Mouse (Mus musculus): ENCODE results near the gene Hmgb1. TPM values are rescaled to one million over a fixed set of nuclear protein-coding genes. Genes with fewer than 3 reads are reported as not detected.

Hmgb1 gene
- polyA plus RNA-seq, 1 experiment from 2014 or later = 2,008 TPM

DNA sequence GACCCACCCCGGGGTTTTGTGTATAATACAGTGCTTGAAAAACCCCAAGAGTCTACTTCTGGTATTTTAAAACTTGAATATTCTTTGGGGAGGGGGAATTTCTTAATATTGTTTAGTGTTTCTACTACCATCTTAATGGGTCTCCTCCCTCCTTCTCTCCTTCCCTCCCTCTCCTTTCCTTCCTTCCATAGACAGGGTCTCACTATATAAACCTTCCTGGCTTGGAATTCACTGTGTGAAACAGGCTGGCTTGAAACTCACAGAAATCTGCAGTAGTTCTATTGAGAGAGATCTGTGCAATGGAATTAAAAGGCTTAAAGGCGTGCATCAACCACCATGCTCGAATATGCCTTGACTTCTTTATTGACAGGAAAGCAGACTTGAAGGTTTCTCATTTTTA lies 1.5 kb upstream of the Hmgb1 start:
- peak overlapping the region; percentile 80 for H3K9ac ChIP-seq
- peak overlapping the region; percentile 86 for H3K4me2 ChIP-seq
- H3K27me3 ChIP-seq (ENCODE audit: insufficient read depth, low read length) = no peaks in the 10 kb centered on the region
- H3K9me3 ChIP-seq (ENCODE audit: low read depth, low read length) = no peaks in the 10 kb centered on the region
- no peak for ATAC-seq (ENCODE audit: insufficient read depth)
- peak overlapping the region; percentile 78 for H3K4me3 ChIP-seq (ENCODE audit: low read depth, low read length)
- DNase-seq = no peak
- H3K4me1 ChIP-seq (ENCODE audit: insufficient read depth) = peaks cover 5% of the 10 kb centered on the region; the same call in 1 of the 2 replicates
- no peak for TF ChIP-seq CTCF (IDR thresholded peaks at IDR 0.05; ENCODE audit: low read depth)
- WGBS = 61% methylated on average over 3 of the region's 3 CpGs
- no peak overlapping the region for H3K27ac ChIP-seq (ENCODE audit: low read depth)
- peaks cover 24% of the 10 kb centered on the region for H3K36me3 ChIP-seq (ENCODE audit: insufficient read depth)

DNA sequence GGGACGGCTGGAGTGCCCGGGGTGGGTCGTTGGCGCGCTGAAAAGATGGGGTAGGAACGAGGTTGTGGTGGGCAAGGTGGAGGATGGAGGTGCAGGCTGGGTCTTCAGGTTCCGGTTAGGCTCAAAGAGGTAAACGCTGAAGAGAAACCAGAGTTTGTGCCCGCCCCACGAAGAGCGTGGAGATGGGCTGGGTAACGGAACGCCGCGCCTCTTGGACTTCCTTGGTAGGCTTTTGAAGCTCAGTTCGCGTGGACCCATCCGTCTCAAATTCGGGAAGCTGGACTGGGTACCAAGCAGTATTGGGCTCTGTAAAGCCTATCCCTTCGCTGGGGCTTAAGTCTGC lies 526 bp upstream of the Hmgb1 start:
- H3K27me3 ChIP-seq (ENCODE audit: insufficient read depth, low read length) = no peaks in the 10 kb centered on the region
- peaks cover 14% of the 10 kb centered on the region for H3K36me3 ChIP-seq (ENCODE audit: insufficient read depth)
- under 1% methylated on average over 20 of the region's 20 CpGs for WGBS
- H3K4me3 ChIP-seq (ENCODE audit: low read depth, low read length) = peak overlapping the region; percentile 78
- H3K4me1 ChIP-seq (ENCODE audit: insufficient read depth) = peaks cover 5% of the 10 kb centered on the region; the same call in 1 of the 2 replicates
- peak overlapping the region; percentile 69 for H3K27ac ChIP-seq (ENCODE audit: low read depth)
- peak; percentile 57 for DNase-seq
- peak overlapping the region; percentile 86 for H3K4me2 ChIP-seq
- H3K9ac ChIP-seq = peak overlapping the region; percentile 80
- H3K9me3 ChIP-seq (ENCODE audit: low read depth, low read length) = no peaks in the 10 kb centered on the region
- no peak for TF ChIP-seq CTCF (IDR thresholded peaks at IDR 0.05; ENCODE audit: low read depth)
- ATAC-seq (ENCODE audit: insufficient read depth) = no peak; the same call in 1 of the 2 replicates

DNA sequence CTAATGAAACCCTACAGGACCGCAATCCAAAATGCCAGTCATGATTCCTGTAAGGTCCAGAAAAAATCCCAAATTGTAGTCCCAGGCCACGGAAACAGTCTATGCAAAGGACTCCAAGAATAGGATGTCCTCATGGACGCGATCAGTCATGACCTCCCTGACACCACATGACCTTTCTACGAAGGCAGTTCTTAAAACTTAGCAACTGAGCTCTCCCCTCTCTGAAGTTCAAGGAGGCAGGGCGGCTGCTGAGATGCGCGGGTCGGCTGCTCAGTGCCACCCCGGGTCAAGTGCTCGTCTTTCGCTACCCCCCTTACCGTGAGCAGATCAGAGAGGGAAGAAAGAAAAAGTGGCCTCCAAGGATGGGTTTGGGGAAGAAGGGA lies 577 bp downstream of the Hmgb1 start:
- no peaks in the 10 kb centered on the region for H3K27me3 ChIP-seq (ENCODE audit: insufficient read depth, low read length)
- H3K9me3 ChIP-seq (ENCODE audit: low read depth, low read length) = no peaks in the 10 kb centered on the region
- peaks cover 5% of the 10 kb centered on the region; the same call in 1 of the 2 replicates for H3K4me1 ChIP-seq (ENCODE audit: insufficient read depth)
- DNase-seq (no peak), ATAC-seq (ENCODE audit: insufficient read depth) (peak; percentile 68)
- WGBS = 0% methylated on average over 13 of the region's 13 CpGs
- no peak for TF ChIP-seq CTCF (IDR thresholded peaks at IDR 0.05; ENCODE audit: low read depth)
- peaks cover 4% of the 10 kb centered on the region; the same call in 1 of the 2 replicates for H3K36me3 ChIP-seq (ENCODE audit: insufficient read depth)
- peak overlapping the region; percentile 92 for H3K9ac ChIP-seq
- H3K4me2 ChIP-seq = peak overlapping the region; percentile 71
- H3K27ac ChIP-seq (ENCODE audit: low read depth) = peak overlapping the region; percentile 97
- H3K4me3 ChIP-seq (ENCODE audit: low read depth, low read length) = peak overlapping the region; percentile 78

DNA sequence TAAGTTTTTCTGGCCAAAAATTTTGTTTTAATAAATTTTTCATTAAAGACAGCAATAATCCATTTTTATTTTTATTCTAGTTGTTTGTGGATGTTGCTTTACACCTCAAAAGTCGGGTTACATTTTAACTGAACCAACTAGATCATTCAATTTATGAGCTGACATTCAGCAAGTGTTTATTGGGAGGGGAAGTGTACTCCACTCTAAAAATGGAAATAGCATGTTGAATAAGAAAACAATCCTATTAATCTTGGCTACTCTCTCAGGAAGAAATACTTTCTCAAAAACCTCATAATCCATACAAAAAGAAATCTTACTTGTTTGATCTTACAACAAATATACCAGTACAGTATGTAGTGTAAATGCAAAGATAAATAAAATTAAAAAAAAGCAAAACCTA lies 1.2 kb downstream of the Hmgb1 start:
- DNase-seq (no peak), ATAC-seq (ENCODE audit: insufficient read depth) (no peak)
- Histone ChIP-seq H3K9ac (peak overlapping the region; percentile 92), H3K9me3 (ENCODE audit: low read depth, low read length) (no peaks in the 10 kb centered on the region), H3K27me3 (ENCODE audit: insufficient read depth, low read length) (no peaks in the 10 kb centered on the region), H3K36me3 (ENCODE audit: insufficient read depth) (no peaks in the 10 kb centered on the region), H3K4me3 (ENCODE audit: low read depth, low read length) (peak overlapping the region; percentile 78), H3K4me2 (peak overlapping the region; percentile 71), H3K27ac (ENCODE audit: low read depth) (peak overlapping the region; percentile 97), H3K4me1 (ENCODE audit: insufficient read depth) (peaks cover 5% of the 10 kb centered on the region; the same call in 1 of the 2 replicates)
- no peak for TF ChIP-seq CTCF (IDR thresholded peaks at IDR 0.05; ENCODE audit: low read depth)
- WGBS = 19% methylated on average over 1 of the region's 1 CpGs

DNA sequence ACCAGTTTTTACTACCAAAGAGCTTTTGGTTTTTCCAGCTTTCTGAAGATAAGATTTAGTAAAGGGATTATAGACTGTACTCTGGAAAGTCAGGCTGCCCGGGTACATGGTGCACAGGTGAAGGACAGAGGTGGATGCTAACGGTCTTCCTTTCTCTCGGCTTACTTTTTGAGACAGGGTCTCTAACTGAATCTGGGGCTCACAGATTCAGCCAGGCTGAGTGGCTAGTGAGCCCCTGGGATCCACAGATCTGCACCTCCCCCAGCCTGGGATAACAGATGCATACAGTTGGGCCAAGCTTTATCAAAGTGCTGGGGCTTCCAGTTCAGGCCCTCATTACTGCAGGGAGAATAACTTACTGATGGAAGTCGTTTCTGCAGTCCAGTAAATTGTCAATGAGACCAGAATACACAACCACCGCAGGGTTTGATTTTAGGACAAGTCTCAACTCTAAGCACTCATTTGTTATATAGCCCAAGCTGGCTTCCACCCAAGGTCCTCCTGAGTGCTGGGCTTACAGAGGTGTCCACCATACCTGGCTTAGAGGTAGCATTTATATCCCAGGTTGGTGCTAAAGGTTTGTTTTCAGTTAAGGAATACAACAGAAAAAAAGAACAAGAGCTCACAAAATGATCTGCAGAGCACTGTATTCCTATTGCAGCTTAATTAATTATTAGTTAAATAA lies 2.0 kb downstream of the Hmgb1 start:
- no peaks in the 10 kb centered on the region for H3K9me3 ChIP-seq (ENCODE audit: low read depth, low read length)
- H3K9ac ChIP-seq = no peak overlapping the region
- H3K27me3 ChIP-seq (ENCODE audit: insufficient read depth, low read length) = no peaks in the 10 kb centered on the region
- no peak overlapping the region for H3K4me2 ChIP-seq
- ATAC-seq (ENCODE audit: insufficient read depth) = no peak
- no peak overlapping the region for H3K4me3 ChIP-seq (ENCODE audit: low read depth, low read length)
- WGBS = 75% methylated on average over 5 of the region's 5 CpGs
- DNase-seq = no peak
- H3K4me1 ChIP-seq (ENCODE audit: insufficient read depth) = peaks cover 5% of the 10 kb centered on the region; the same call in 1 of the 2 replicates
- TF ChIP-seq CTCF (IDR thresholded peaks at IDR 0.05; ENCODE audit: low read depth) = no peak
- no peak overlapping the region for H3K27ac ChIP-seq (ENCODE audit: low read depth)
- H3K36me3 ChIP-seq (ENCODE audit: insufficient read depth) = no peaks in the 10 kb centered on the region

DNA sequence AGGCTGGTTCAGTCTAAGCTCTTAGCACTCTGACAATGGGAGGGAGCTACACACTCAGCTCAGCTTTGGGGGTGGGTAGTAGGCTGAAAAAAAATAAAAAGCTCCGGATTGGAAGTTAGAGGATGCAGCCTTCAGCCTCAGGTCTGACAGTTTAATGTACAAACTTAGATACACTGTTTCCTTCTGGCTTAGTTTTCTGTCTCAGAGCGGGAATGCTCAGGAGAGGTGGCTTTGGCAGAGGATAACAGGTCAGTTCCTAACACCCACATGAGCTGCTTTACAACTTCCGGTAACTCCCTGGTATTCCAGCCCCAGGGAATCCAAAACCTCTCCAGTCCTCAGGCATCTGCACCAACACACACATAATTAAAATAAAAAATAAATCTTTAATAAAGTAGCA lies 4.5 kb downstream of the Hmgb1 start:
- 65% methylated on average over 3 of the region's 3 CpGs for WGBS
- Histone ChIP-seq H3K27me3 (ENCODE audit: insufficient read depth, low read length) (no peaks in the 10 kb centered on the region), H3K4me1 (ENCODE audit: insufficient read depth) (no peaks in the 10 kb centered on the region), H3K9me3 (ENCODE audit: low read depth, low read length) (no peaks in the 10 kb centered on the region), H3K27ac (ENCODE audit: low read depth) (no peak overlapping the region), H3K36me3 (ENCODE audit: insufficient read depth) (no peaks in the 10 kb centered on the region), H3K4me2 (no peak overlapping the region), H3K9ac (no peak overlapping the region), H3K4me3 (ENCODE audit: low read depth, low read length) (no peak overlapping the region)
- no peak for TF ChIP-seq CTCF (IDR thresholded peaks at IDR 0.05; ENCODE audit: low read depth)
- DNase-seq (no peak), ATAC-seq (ENCODE audit: insufficient read depth) (no peak)

DNA sequence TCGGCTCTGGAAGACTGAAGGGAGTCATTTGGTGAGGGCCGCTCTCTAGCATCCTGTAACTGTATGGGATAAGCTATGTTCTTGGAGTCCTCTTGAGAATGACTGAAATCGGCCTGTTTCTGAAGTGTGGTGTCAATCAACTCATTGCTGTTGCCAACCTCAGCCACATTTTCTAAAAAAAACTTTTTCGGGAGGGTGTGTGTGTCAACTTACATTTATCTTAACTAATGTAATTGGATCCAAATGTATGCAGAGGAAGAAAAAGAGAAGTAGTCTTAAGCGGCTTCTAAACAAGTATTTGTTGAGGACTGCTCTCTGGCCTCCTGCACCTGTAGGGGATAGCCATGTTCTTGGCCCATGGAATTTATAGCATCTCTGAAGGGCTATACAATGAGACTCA lies 6.2 kb downstream of the Hmgb1 start:
- Histone ChIP-seq H3K4me2 (no peak overlapping the region), H3K36me3 (ENCODE audit: insufficient read depth) (no peaks in the 10 kb centered on the region), H3K27me3 (ENCODE audit: insufficient read depth, low read length) (no peaks in the 10 kb centered on the region), H3K9ac (no peak overlapping the region), H3K4me3 (ENCODE audit: low read depth, low read length) (no peak overlapping the region), H3K4me1 (ENCODE audit: insufficient read depth) (no peaks in the 10 kb centered on the region), H3K9me3 (ENCODE audit: low read depth, low read length) (no peaks in the 10 kb centered on the region), H3K27ac (ENCODE audit: low read depth) (no peak overlapping the region)
- TF ChIP-seq CTCF (IDR thresholded peaks at IDR 0.05; ENCODE audit: low read depth) = no peak
- ATAC-seq (ENCODE audit: insufficient read depth) = no peak
- no peak for DNase-seq
- 83% methylated on average over 5 of the region's 5 CpGs for WGBS

All from lung, embryonic 14.5 days (tissue).